Mouse (Mus musculus) T-cell, adult 2 months (primary cell): ENCODE data around the gene Kcnab1.

Experiments
- DNase-seq: peaks from one replicate; pipeline ENCODE4 v3.0.0; 2022; ENCODE audit warnings: low spot score

The Kcnab1 gene

GRCm38 (mm10) chr3:65204356-65205075, 95.3 kb downstream of the Kcnab1 start:
- DNase-seq: no peak

- DNase-seq: no peak
Observed at GRCm38 (mm10) chr3:65205539-65206020, 96.4 kb downstream of the Kcnab1 start.

GRCm38 (mm10) chr3:65213725-65214124, 104.5 kb downstream of the Kcnab1 start:
- DNase-seq: no peak

- DNase-seq: no peak
Observed at GRCm38 (mm10) chr3:65214635-65215034, 105.5 kb downstream of the Kcnab1 start.

GRCm38 (mm10) chr3:65217673-65218579, 108.7 kb downstream of the Kcnab1 start:
- DNase-seq: no peak

- DNase-seq: no peak
Observed at GRCm38 (mm10) chr3:65220287-65220686, 111.1 kb downstream of the Kcnab1 start.

- no peak for DNase-seq
Observed at GRCm38 (mm10) chr3:65223635-65224034, 114.5 kb downstream of the Kcnab1 start.

GRCm38 (mm10) chr3:65230978-65231377, 121.8 kb downstream of the Kcnab1 start:
- no peak for DNase-seq

GRCm38 (mm10) chr3:65231419-65232090, 122.4 kb downstream of the Kcnab1 start:
- no peak for DNase-seq

- DNase-seq: no peak
Observed at GRCm38 (mm10) chr3:65249023-65249422, 139.8 kb downstream of the Kcnab1 start.

GRCm38 (mm10) chr3:65260521-65260920, 151.3 kb downstream of the Kcnab1 start:
- DNase-seq: no peak

GRCm38 (mm10) chr3:65262506-65263422, 153.6 kb downstream of the Kcnab1 start:
- no peak for DNase-seq

GRCm38 (mm10) chr3:65273317-65273716, 164.1 kb downstream of the Kcnab1 start:
- no peak for DNase-seq

GRCm38 (mm10) chr3:65277777-65278176, 168.6 kb downstream of the Kcnab1 start:
- no peak for DNase-seq

GRCm38 (mm10) chr3:65283366-65283765, 174.2 kb downstream of the Kcnab1 start:
- no peak for DNase-seq

- no peak for DNase-seq
Observed at GRCm38 (mm10) chr3:65288994-65289393, 179.8 kb downstream of the Kcnab1 start.

- DNase-seq: no peak
Observed at GRCm38 (mm10) chr3:65296996-65297395, 187.8 kb downstream of the Kcnab1 start.

- no peak for DNase-seq
Observed at GRCm38 (mm10) chr3:65299205-65299604, 190.0 kb downstream of the Kcnab1 start.

- no peak for DNase-seq
Observed at GRCm38 (mm10) chr3:65301531-65301930, 192.3 kb downstream of the Kcnab1 start.

GRCm38 (mm10) chr3:65302559-65302958, 193.4 kb downstream of the Kcnab1 start:
- no peak for DNase-seq

GRCm38 (mm10) chr3:65315837-65316236, 206.7 kb downstream of the Kcnab1 start:
- no peak for DNase-seq
